In genomic region chr10:116547958-116548357, GRCm38 (mm10) we compare ENCODE assay signal across 26 mouse cellular contexts. TPM values are rescaled to one million over a fixed set of nuclear protein-coding genes. Genes with fewer than 3 reads are reported as not detected.
DNase-seq lines count a peak whose midpoint lies in the region; ATAC-seq lines count a peak whose summit lies in the region.
"Had no signal": no experiment of that assay in that cellular context is flagged by ENCODE, and none has a peak within 500 bp of the region (broad histone marks: within the 10 kb centered on the region; RNA-seq: fewer than 3 reads in every experiment).

No protein-coding gene starts in this region.

- H3K4me2 ChIP-seq in midbrain, embryonic 11.5 days, result no peak overlapping the region
- H3K4me2 ChIP-seq: embryonic facial prominence, embryonic 15.5 days; forebrain, embryonic 12.5 days; heart, embryonic 13.5 days; hindbrain, embryonic 15.5 days; limb, embryonic 12.5 days; liver, embryonic 11.5 days; midbrain, embryonic 13.5 days; neural tube, embryonic 13.5 days had no signal

- H3K9me3 ChIP-seq in midbrain, embryonic 11.5 days (ENCODE audit: control insufficient read depth, low read length), result no peaks in the 10 kb centered on the region
- H3K9me3 ChIP-seq: embryonic facial prominence, embryonic 10.5 days; embryonic facial prominence, embryonic 15.5 days; forebrain, embryonic 12.5 days; heart, embryonic 13.5 days; hindbrain, embryonic 15.5 days; limb, embryonic 12.5 days; midbrain, embryonic 13.5 days; neural tube, embryonic 13.5 days had no signal

- WGBS in midbrain, embryonic 11.5 days, result 29% methylated on average over 4 of the region's 4 CpGs

- peak; percentile 13 for DNase-seq in embryo, embryonic 10.5 days (ENCODE audit: low spot score)
- DNase-seq in embryo, embryonic 11 days, result no peak
- peak; percentile 54 for DNase-seq in thymus, postnatal 0 days (ENCODE audit: low spot score)
- DNase-seq in thymus, postnatal 25 days, result no peak
- no peak for DNase-seq in left cerebral cortex, postnatal 14 days (ENCODE audit: low spot score in 2 of 2)
- DNase-seq in liver, result no peak
- no peak for DNase-seq in midbrain, embryonic 11.5 days (ENCODE audit: low spot score, missing footprints)
- DNase-seq: adrenal gland, postnatal 14 days; cerebellum, adult 11 months; cerebellum, adult 9-10 months; forebrain, postnatal 0 days; gastrocnemius, postnatal 36 days; heart, postnatal 10 days; kidney, postnatal 14 days; lung, postnatal 36 days; right cerebral cortex, postnatal 25 days had no signal

- no peaks in the 10 kb centered on the region for H3K36me3 ChIP-seq in midbrain, embryonic 11.5 days (ENCODE audit: control insufficient read depth, insufficient read depth, low read length)
- H3K36me3 ChIP-seq: embryonic facial prominence, embryonic 15.5 days; forebrain, embryonic 12.5 days; heart, embryonic 13.5 days; hindbrain, embryonic 15.5 days; midbrain, embryonic 13.5 days; neural tube, embryonic 13.5 days had no signal

- no peaks in the 10 kb centered on the region; the same call in 1 of the 2 replicates for H3K4me1 ChIP-seq in midbrain, embryonic 11.5 days (ENCODE audit: control insufficient read depth, insufficient read depth, low read length)
- H3K4me1 ChIP-seq: embryonic facial prominence, embryonic 10.5 days; embryonic facial prominence, embryonic 15.5 days; forebrain, embryonic 12.5 days; hindbrain, embryonic 15.5 days; limb, embryonic 12.5 days had no signal

- no peak overlapping the region for H3K9ac ChIP-seq in midbrain, embryonic 11.5 days (ENCODE audit: low read length)
- H3K9ac ChIP-seq: embryonic facial prominence, embryonic 15.5 days; forebrain, embryonic 12.5 days; forebrain, postnatal 0 days; heart, embryonic 13.5 days; hindbrain, embryonic 15.5 days; limb, embryonic 12.5 days; midbrain, embryonic 13.5 days; neural tube, embryonic 13.5 days had no signal

- ATAC-seq in common myeloid progenitor, adult 5-6 weeks (replicated peaks; ENCODE audit: low read depth, poor library complexity, severe bottlenecking), result 0 out of 2 replicates have a peak, but pooled peaks have one; percentile 22
- no peak for ATAC-seq in midbrain, embryonic 11.5 days (ENCODE audit: low FRiP score)
- ATAC-seq: forebrain, postnatal 0 days; midbrain, embryonic 13.5 days had no signal

- H3K27ac ChIP-seq in midbrain, embryonic 11.5 days (ENCODE audit: low read depth, low read length), result no peak overlapping the region
- H3K27ac ChIP-seq: embryonic facial prominence, embryonic 10.5 days; embryonic facial prominence, embryonic 15.5 days; forebrain, embryonic 12.5 days; heart, embryonic 13.5 days; hindbrain, embryonic 15.5 days; limb, embryonic 12.5 days; midbrain, embryonic 13.5 days; neural tube, embryonic 13.5 days had no signal

- no peaks in the 10 kb centered on the region for H3K27me3 ChIP-seq in midbrain, embryonic 11.5 days (ENCODE audit: control insufficient read depth, insufficient read depth, low read length)
- H3K27me3 ChIP-seq: embryonic facial prominence, embryonic 15.5 days; forebrain, embryonic 12.5 days; heart, embryonic 13.5 days; hindbrain, embryonic 15.5 days; limb, embryonic 12.5 days; midbrain, embryonic 13.5 days; neural tube, embryonic 13.5 days had no signal

- no peak overlapping the region for H3K4me3 ChIP-seq in midbrain, embryonic 11.5 days (ENCODE audit: low read depth, low read length)
- H3K4me3 ChIP-seq: embryonic facial prominence, embryonic 10.5 days; embryonic facial prominence, embryonic 15.5 days; forebrain, embryonic 12.5 days; heart, embryonic 13.5 days; hindbrain, embryonic 15.5 days; limb, embryonic 12.5 days; midbrain, embryonic 13.5 days; neural tube, embryonic 13.5 days had no signal

- intact Hi-C loops in left cerebral cortex, postnatal 14 days (cut with DNase I), result no loop called here

RNA-seq across cellular contexts. Expression of gene Cnot2, which starts 33.4 kb away (rescaled TPM):
- polyA plus RNA-seq in thymus, postnatal 0 days (2015; fragmentation: Nextera tagmentation; extraction: Ambion mirVana), result 172 and 182 TPM in 2 replicates
- 142 and 172 TPM in 2 replicates for total RNA-seq in common myeloid progenitor, adult 5-6 weeks (2017)
- 10 to 100 TPM; 61.5 to 75.1 TPM for total RNA-seq in left cerebral cortex, postnatal 14 days (2021)
- polyA plus RNA-seq in midbrain, embryonic 11.5 days (2014; fragmentation: Nextera tagmentation; extraction: Ambion mirVana), result 145 and 148 TPM in 2 replicates

Comparison
In these comparisons a context has a peak if more than half of its experiments do, and no peak if none do; other contexts are left out.
1. DNase-seq: peak in embryo, embryonic 10.5 days (single experiment) and thymus, postnatal 0 days (single experiment); none in embryo, embryonic 11 days (single experiment), thymus, postnatal 25 days (single experiment), left cerebral cortex, postnatal 14 days (0 of 2), liver (single experiment) and midbrain, embryonic 11.5 days (single experiment).